Mouse (Mus musculus): ENCODE measurements around the gene Fgf10.

Gene Fgf10

DNA sequence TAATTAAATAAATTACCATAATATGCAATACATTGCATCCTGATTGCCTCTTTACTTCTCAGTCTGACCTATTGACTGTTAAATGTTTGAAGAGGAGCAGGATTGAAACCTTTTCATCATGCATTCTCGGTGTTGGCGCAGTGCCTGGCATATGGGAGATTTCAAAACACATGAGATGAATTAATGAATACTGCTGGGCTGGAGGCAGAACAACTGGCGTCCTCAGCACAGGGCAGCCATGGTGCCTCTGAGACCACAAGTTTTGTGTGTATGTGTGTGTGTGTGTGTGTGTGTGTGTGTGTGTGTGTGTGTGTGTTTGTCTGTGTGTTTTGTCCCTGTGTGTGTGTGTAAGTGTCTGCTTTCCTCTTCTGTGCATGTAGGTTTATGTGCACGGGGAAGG is 165.5 kb downstream of the Fgf10 start:
- no peak for DNase-seq (ENCODE audit: low spot score)
